8 mouse cellular contexts compared by ENCODE assay signal in genomic region chr17:25109578-25109977, GRCm38 (mm10). TPM values are rescaled to one million over a fixed set of nuclear protein-coding genes. Genes with fewer than 3 reads are reported as not detected.
DNase-seq lines count a peak whose midpoint lies in the region; ATAC-seq and TF ChIP-seq lines count a peak whose summit lies in the region.

No protein-coding gene starts in this region.

- peak; percentile 50; the same call in 1 of the 2 replicates for ATAC-seq in heart, postnatal 0 days (ENCODE audit: insufficient read depth, low read depth)
- ATAC-seq in hindbrain, postnatal 0 days: peak; percentile 56
- peak; percentile 64 for ATAC-seq in liver, embryonic 15.5 days (ENCODE audit: insufficient read depth)

- H3K36me3 ChIP-seq in heart, postnatal 0 days (replicated peaks; ENCODE audit: control insufficient read depth, insufficient read depth, low read length): peaks cover 51% of the 10 kb centered on the region
- peaks cover 89% of the 10 kb centered on the region for H3K36me3 ChIP-seq in heart, embryonic 10.5 days
- peaks cover 61 to 97% of the 10 kb centered on the region in 2 experiments for H3K36me3 ChIP-seq in CH12.LX (replicated peaks in 1 of 2; ENCODE audit: control insufficient read depth in 1 of 2, insufficient read depth in 1 of 2, low read length in 1 of 2)
- peaks cover 37% of the 10 kb centered on the region for H3K36me3 ChIP-seq in hindbrain, postnatal 0 days (ENCODE audit: insufficient read depth, low read length)
- H3K36me3 ChIP-seq in liver, embryonic 15.5 days (replicated peaks): peaks cover 44% of the 10 kb centered on the region

- no peak overlapping the region for H3K4me3 ChIP-seq in heart, postnatal 0 days (ENCODE audit: low read depth, low read length)
- H3K4me3 ChIP-seq in heart, embryonic 10.5 days: no peak overlapping the region
- no peak overlapping the region for H3K4me3 ChIP-seq in CH12.LX (replicated peaks in 1 of 3; ENCODE audit: low read depth in 2 of 3, low read length in 2 of 3, poor library complexity in 1 of 3)
- no peak overlapping the region for H3K4me3 ChIP-seq in bone marrow, adult 2 months (replicated peaks; ENCODE audit: control insufficient read depth, low read depth, low read length)
- H3K4me3 ChIP-seq in hindbrain, postnatal 0 days (ENCODE audit: low read length): no peak overlapping the region
- H3K4me3 ChIP-seq in liver, embryonic 15.5 days (replicated peaks): no peak overlapping the region

- TF ChIP-seq EP300 in heart, postnatal 0 days (IDR thresholded peaks at IDR 0.05; ENCODE audit: low read depth): no peak
- TF ChIP-seq EP300 in CH12.LX (IDR thresholded peaks at IDR 0.05; ENCODE audit: low read length): no peak

- H3K27me3 ChIP-seq in heart, postnatal 0 days (ENCODE audit: control insufficient read depth, insufficient read depth, low read length): no peaks in the 10 kb centered on the region
- no peaks in the 10 kb centered on the region for H3K27me3 ChIP-seq in heart, embryonic 10.5 days (ENCODE audit: insufficient read depth, poor library complexity, severe bottlenecking)
- no peaks in the 10 kb centered on the region for H3K27me3 ChIP-seq in CH12.LX (replicated peaks)
- no peaks in the 10 kb centered on the region for H3K27me3 ChIP-seq in hindbrain, postnatal 0 days (ENCODE audit: insufficient read depth, low read length)
- no peaks in the 10 kb centered on the region for H3K27me3 ChIP-seq in liver, embryonic 15.5 days

- no peak overlapping the region for H3K27ac ChIP-seq in heart, postnatal 0 days (ENCODE audit: low read depth)
- H3K27ac ChIP-seq in heart, embryonic 10.5 days: no peak overlapping the region
- H3K27ac ChIP-seq in CH12.LX (ENCODE audit: insufficient read depth, low read depth): no peak overlapping the region
- no peak overlapping the region for H3K27ac ChIP-seq in bone marrow, adult 2 months (ENCODE audit: control insufficient read depth, insufficient read depth, low read depth, low read length, poor library complexity)
- no peak overlapping the region for H3K27ac ChIP-seq in hindbrain, postnatal 0 days
- H3K27ac ChIP-seq in liver, embryonic 15.5 days (replicated peaks): no peak overlapping the region

- 0 out of 2 replicates have a peak, but pooled peaks cover 13% of the 10 kb centered on the region for H3K4me1 ChIP-seq in heart, postnatal 0 days (ENCODE audit: control insufficient read depth, insufficient read depth)
- peaks cover 5% of the 10 kb centered on the region; the same call in 1 of the 2 replicates for H3K4me1 ChIP-seq in heart, embryonic 10.5 days
- peaks cover 0 to 20% of the 10 kb centered on the region in 2 experiments; a peak in 2 of 4 replicates for H3K4me1 ChIP-seq in CH12.LX (ENCODE audit: control insufficient read depth in 1 of 2, insufficient read depth in 2 of 2)
- H3K4me1 ChIP-seq in bone marrow, adult 2 months (ENCODE audit: control insufficient read depth, insufficient read depth, low read length): no peaks in the 10 kb centered on the region
- peaks cover under 1% of the 10 kb centered on the region; the same call in 1 of the 2 replicates for H3K4me1 ChIP-seq in hindbrain, postnatal 0 days (ENCODE audit: insufficient read depth, low read length)
- H3K4me1 ChIP-seq in liver, embryonic 15.5 days (replicated peaks): peaks cover 9% of the 10 kb centered on the region

- H3K9me3 ChIP-seq in heart, postnatal 0 days (replicated peaks; ENCODE audit: control insufficient read depth, low read length): no peaks in the 10 kb centered on the region
- no peaks in the 10 kb centered on the region for H3K9me3 ChIP-seq in heart, embryonic 10.5 days
- no peaks in the 10 kb centered on the region for H3K9me3 ChIP-seq in CH12.LX (replicated peaks; ENCODE audit: low read length)
- H3K9me3 ChIP-seq in hindbrain, postnatal 0 days (ENCODE audit: low read length): no peaks in the 10 kb centered on the region
- no peaks in the 10 kb centered on the region for H3K9me3 ChIP-seq in liver, embryonic 15.5 days (replicated peaks)

- H3K79me2 ChIP-seq in CH12.LX (replicated peaks; ENCODE audit: control insufficient read depth, extremely low read depth, insufficient read depth, poor library complexity, severe bottlenecking): no peaks in the 10 kb centered on the region

- no peak overlapping the region for H3K4me2 ChIP-seq in heart, postnatal 0 days (ENCODE audit: low read depth, low read length)
- H3K4me2 ChIP-seq in CH12.LX (ENCODE audit: insufficient read depth, low read depth, poor library complexity, severe bottlenecking): no peak overlapping the region
- H3K4me2 ChIP-seq in hindbrain, postnatal 0 days (ENCODE audit: low read depth, low read length): no peak overlapping the region
- no peak overlapping the region for H3K4me2 ChIP-seq in liver, embryonic 15.5 days

- peak; percentile 31 for TF ChIP-seq RAD21 in CH12.LX (IDR thresholded peaks at IDR 0.05; ENCODE audit: low read depth, low read length)

- whole genome bisulfite sequencing in heart, postnatal 0 days: 70% methylated on average over 2 of the region's 2 CpGs
- WGBS in heart, embryonic 10.5 days: 81% methylated on average over 2 of the region's 2 CpGs
- 89% methylated on average over 2 of the region's 2 CpGs for WGBS in bone marrow, adult 2 months
- WGBS in hindbrain, postnatal 0 days: 87% methylated on average over 2 of the region's 2 CpGs
- WGBS in liver, embryonic 15.5 days (ENCODE audit: insufficient replicate concordance): 76% methylated on average over 2 of the region's 2 CpGs

- no peak overlapping the region for H3K9ac ChIP-seq in heart, postnatal 0 days (replicated peaks; ENCODE audit: low read depth, low read length)
- no peak overlapping the region for H3K9ac ChIP-seq in CH12.LX (ENCODE audit: insufficient read depth, low read depth)
- no peak overlapping the region for H3K9ac ChIP-seq in hindbrain, postnatal 0 days (replicated peaks; ENCODE audit: low read length)
- no peak overlapping the region for H3K9ac ChIP-seq in liver, embryonic 15.5 days

- in situ Hi-C loops in CH12.LX (cut with MboI; ENCODE audit: low pct_ligation_motif_present, low pct_unique_long_range_greater_than_20kb, low sequenced_read_pairs): no loop called here

- TF ChIP-seq CTCF in heart, postnatal 0 days (IDR thresholded peaks at IDR 0.05; ENCODE audit: low read depth): peak; percentile 72
- peak; percentile 14 to 62; a peak in 3 of 4 replicates for TF ChIP-seq CTCF in CH12.LX (conservative IDR thresholded peaks at IDR 0.05 in 1 of 2, IDR thresholded peaks at IDR 0.05 in 1 of 2; ENCODE audit: low read depth in 2 of 2, low read length in 2 of 2)
- peak; percentile 75 for TF ChIP-seq CTCF in bone marrow, adult 2 months (IDR thresholded peaks at IDR 0.05; ENCODE audit: control insufficient read depth, insufficient read depth, low read length)
- peak; percentile 76 for TF ChIP-seq CTCF in hindbrain, postnatal 0 days (IDR thresholded peaks at IDR 0.05; ENCODE audit: low read depth)

- DNase-seq in heart, postnatal 0 days (ENCODE audit: low spot score): peak; percentile 45
- DNase-seq in heart, embryonic 10.5 days (ENCODE audit: low spot score): no peak
- peak; percentile 42 for DNase-seq in CH12.LX (ENCODE audit: extremely low read depth)
- DNase-seq in hindbrain, postnatal 0 days (ENCODE audit: low spot score): peak; percentile 48
- no peak for DNase-seq in frontal cortex, postnatal 10 days (ENCODE audit: low spot score in 2 of 2)
- DNase-seq in frontal cortex, postnatal 25 days (ENCODE audit: low spot score in 2 of 2): no peak

- TF ChIP-seq POLR2A in CH12.LX (IDR thresholded peaks at IDR 0.05; ENCODE audit: low read depth, low read length): no peak
- no peak for TF ChIP-seq POLR2A in bone marrow, adult 2 months (IDR thresholded peaks at IDR 0.05; ENCODE audit: borderline replicate concordance, control insufficient read depth, low read depth, low read length)

- dilution Hi-C loops in CH12.LX (cut with MboI; ENCODE audit: extremely low pct_ligation_motif_present, extremely low pct_unique_long_range_greater_than_20kb, low sequenced_read_pairs): no loop called here

RNA-seq across cellular contexts. Expression of gene Telo2, which starts 6.2 kb away (rescaled TPM):
- total RNA-seq in heart, postnatal 0 days (2014; rRNA removed; ENCODE audit: low replicate concordance): 27.9 and 31.4 TPM in 2 replicates
- polyA plus RNA-seq in heart, postnatal 0 days (2015; fragmentation: Nextera tagmentation; extraction: Ambion mirVana): 13.2 and 15.3 TPM in 2 replicates
- polyA plus RNA-seq in heart, embryonic 10.5 days (2016; fragmentation: Nextera tagmentation; extraction: Ambion mirVana): 35.2 and 45.2 TPM in 2 replicates
- total RNA-seq in CH12.LX (2012; rRNA removed): 28.4 and 42.5 TPM in 2 replicates
- 25.5 and 27.9 TPM in 2 replicates for total RNA-seq in CH12.LX (2014; rRNA removed)
- 34.9 and 38.8 TPM in 2 replicates for polyA plus RNA-seq in CH12.LX (2012; ENCODE audit: insufficient read length, low read depth)
- polyA plus RNA-seq in bone marrow, adult 2 months (2011; ENCODE audit: insufficient read depth, insufficient read length, low replicate concordance, missing spikeins): 19.5 and 30.4 TPM in 2 replicates
- 46.9 and 59.3 TPM in 2 replicates for total RNA-seq in hindbrain, postnatal 0 days (2014; rRNA removed)
- polyA plus RNA-seq in hindbrain, postnatal 0 days (2015; fragmentation: Nextera tagmentation; extraction: Ambion mirVana): 32.5 and 33.1 TPM in 2 replicates
- polyA plus RNA-seq in liver, embryonic 15.5 days (2015; fragmentation: Nextera tagmentation; extraction: Ambion mirVana): 14.3 and 17.4 TPM in 2 replicates

RNA-seq across cellular contexts. Expression of gene Ptx4, which starts 11.0 kb away (rescaled TPM):
- total RNA-seq in heart, postnatal 0 days (2014; rRNA removed; ENCODE audit: low replicate concordance): 0.12 TPM in 1 of 2 replicates, not detected in the other
- 0.22 TPM in 2 replicates for polyA plus RNA-seq in heart, postnatal 0 days (2015; fragmentation: Nextera tagmentation; extraction: Ambion mirVana)
- 0.08 and 0.15 TPM in 2 replicates for polyA plus RNA-seq in heart, embryonic 10.5 days (2016; fragmentation: Nextera tagmentation; extraction: Ambion mirVana)
- total RNA-seq in CH12.LX (2012; rRNA removed): not detected in 2 replicates
- not detected in 2 replicates for total RNA-seq in CH12.LX (2014; rRNA removed)
- not detected in 2 replicates for polyA plus RNA-seq in CH12.LX (2012; ENCODE audit: insufficient read length, low read depth)
- 1.4 TPM in 1 of 2 replicates, not detected in the other for polyA plus RNA-seq in bone marrow, adult 2 months (2011; ENCODE audit: insufficient read depth, insufficient read length, low replicate concordance, missing spikeins)
- 0.63 TPM in 1 of 2 replicates, not detected in the other for total RNA-seq in hindbrain, postnatal 0 days (2014; rRNA removed)
- 0.21 and 0.26 TPM in 2 replicates for polyA plus RNA-seq in hindbrain, postnatal 0 days (2015; fragmentation: Nextera tagmentation; extraction: Ambion mirVana)
- polyA plus RNA-seq in liver, embryonic 15.5 days (2015; fragmentation: Nextera tagmentation; extraction: Ambion mirVana): 0.06 and 0.10 TPM in 2 replicates

RNA-seq across cellular contexts. Expression of gene Clcn7, which starts 23.6 kb away (rescaled TPM):
- total RNA-seq in heart, postnatal 0 days (2014; rRNA removed; ENCODE audit: low replicate concordance): 15.4 and 20.3 TPM in 2 replicates
- polyA plus RNA-seq in heart, postnatal 0 days (2015; fragmentation: Nextera tagmentation; extraction: Ambion mirVana): 12.6 and 12.8 TPM in 2 replicates
- polyA plus RNA-seq in heart, embryonic 10.5 days (2016; fragmentation: Nextera tagmentation; extraction: Ambion mirVana): 20.5 and 21.7 TPM in 2 replicates
- total RNA-seq in CH12.LX (2012; rRNA removed) (11.6 and 12.6 TPM in 2 replicates), CH12.LX (2014; rRNA removed) (8.3 and 8.6 TPM in 2 replicates)
- polyA plus RNA-seq in CH12.LX (2012; ENCODE audit: insufficient read length, low read depth): 14.2 and 14.3 TPM in 2 replicates
- 17.0 and 21.9 TPM in 2 replicates for polyA plus RNA-seq in bone marrow, adult 2 months (2011; ENCODE audit: insufficient read depth, insufficient read length, low replicate concordance, missing spikeins)
- 34.9 and 40.6 TPM in 2 replicates for total RNA-seq in hindbrain, postnatal 0 days (2014; rRNA removed)
- polyA plus RNA-seq in hindbrain, postnatal 0 days (2015; fragmentation: Nextera tagmentation; extraction: Ambion mirVana): 22.9 and 23.3 TPM in 2 replicates
- polyA plus RNA-seq in liver, embryonic 15.5 days (2015; fragmentation: Nextera tagmentation; extraction: Ambion mirVana): 10.7 TPM in 2 replicates

RNA-seq across cellular contexts. Expression of gene Tmem204, which starts 26.2 kb away (rescaled TPM):
- total RNA-seq in heart, postnatal 0 days (2014; rRNA removed; ENCODE audit: low replicate concordance): 53.8 and 56.4 TPM in 2 replicates
- 27.2 and 27.9 TPM in 2 replicates for polyA plus RNA-seq in heart, postnatal 0 days (2015; fragmentation: Nextera tagmentation; extraction: Ambion mirVana)
- 12.2 and 15.9 TPM in 2 replicates for polyA plus RNA-seq in heart, embryonic 10.5 days (2016; fragmentation: Nextera tagmentation; extraction: Ambion mirVana)
- total RNA-seq in CH12.LX (2012; rRNA removed): 0.08 TPM in 1 of 2 replicates, not detected in the other
- not detected in 2 replicates for total RNA-seq in CH12.LX (2014; rRNA removed)
- 1.6 and 1.9 TPM in 2 replicates for polyA plus RNA-seq in CH12.LX (2012; ENCODE audit: insufficient read length, low read depth)
- 2.5 and 4.6 TPM in 2 replicates for polyA plus RNA-seq in bone marrow, adult 2 months (2011; ENCODE audit: insufficient read depth, insufficient read length, low replicate concordance, missing spikeins)
- total RNA-seq in hindbrain, postnatal 0 days (2014; rRNA removed): 15.4 and 21.5 TPM in 2 replicates
- polyA plus RNA-seq in hindbrain, postnatal 0 days (2015; fragmentation: Nextera tagmentation; extraction: Ambion mirVana): 11.5 and 11.7 TPM in 2 replicates
- 5.6 and 6.5 TPM in 2 replicates for polyA plus RNA-seq in liver, embryonic 15.5 days (2015; fragmentation: Nextera tagmentation; extraction: Ambion mirVana)

RNA-seq across cellular contexts. Expression of gene Ccdc154, which starts 52.7 kb away (rescaled TPM):
- not detected in 2 replicates for total RNA-seq in heart, postnatal 0 days (2014; rRNA removed; ENCODE audit: low replicate concordance)
- polyA plus RNA-seq in heart, postnatal 0 days (2015; fragmentation: Nextera tagmentation; extraction: Ambion mirVana): not detected in 2 replicates
- polyA plus RNA-seq in heart, embryonic 10.5 days (2016; fragmentation: Nextera tagmentation; extraction: Ambion mirVana): not detected in 2 replicates
- total RNA-seq in CH12.LX (2012; rRNA removed): 0.04 and 0.08 TPM in 2 replicates
- not detected in 2 replicates for total RNA-seq in CH12.LX (2014; rRNA removed)
- polyA plus RNA-seq in CH12.LX (2012; ENCODE audit: insufficient read length, low read depth): not detected in 2 replicates
- not detected in 2 replicates for polyA plus RNA-seq in bone marrow, adult 2 months (2011; ENCODE audit: insufficient read depth, insufficient read length, low replicate concordance, missing spikeins)
- not detected in 2 replicates for total RNA-seq in hindbrain, postnatal 0 days (2014; rRNA removed)
- polyA plus RNA-seq in hindbrain, postnatal 0 days (2015; fragmentation: Nextera tagmentation; extraction: Ambion mirVana): not detected in 2 replicates
- polyA plus RNA-seq in liver, embryonic 15.5 days (2015; fragmentation: Nextera tagmentation; extraction: Ambion mirVana): not detected in 2 replicates

Comparison
In these comparisons a context has a peak if more than half of its experiments do, and no peak if none do; other contexts are left out.
1. DNase-seq: peak in heart, postnatal 0 days (single experiment), CH12.LX (single experiment) and hindbrain, postnatal 0 days (single experiment); none in heart, embryonic 10.5 days (single experiment), frontal cortex, postnatal 10 days (0 of 2) and frontal cortex, postnatal 25 days (0 of 2).
2. Peak in every context shown above with its lines, with median percentiles within 50 percentile points of each other: ATAC-seq and CTCF ChIP-seq.